Mouse (Mus musculus) cortical plate, adult 2 months (tissue): ENCODE results near the gene Tac2. TPM values are rescaled to one million over a fixed set of nuclear protein-coding genes. Genes with fewer than 3 reads are reported as not detected.
A peak's percentile ranks its signal among the peaks of the same experiment; 100 is the strongest.
"Not testable (repeated sequence)": the region's sequence is repeated elsewhere in the genome, so short reads cannot be mapped to it uniquely, and the experiment has no call there.

Source experiments
- H3K27ac ChIP-seq: fragments of 200-500 bp; 2 replicates; pipeline ENCODE4 v1.5.1; 2012; ENCODE audit warnings: low read length, control low read depth, inconsistent platforms; ENCODE audit not compliant: insufficient read depth
- H3K4me1 ChIP-seq: fragments of 200-500 bp; 2 replicates; pipeline ENCODE4 v1.6.1; 2011; ENCODE audit warnings: low read length; ENCODE audit not compliant: control insufficient read depth, insufficient read depth
- H3K4me3 ChIP-seq: fragments of 200-500 bp; 2 replicates; pipeline ENCODE4 v1.5.1; 2011; ENCODE audit warnings: mild to moderate bottlenecking, low read length, control low read depth; ENCODE audit not compliant: insufficient read depth
- CTCF ChIP-seq: fragments of 200-500 bp; IDR thresholded peaks from 2 replicates; pipeline ENCODE4 v1.5.1; 2011; ENCODE audit warnings: mild to moderate bottlenecking, control low read depth, low read length; ENCODE audit not compliant: insufficient read depth; ENCODE audit errors: extremely low read depth
- POLR2A ChIP-seq: fragments of 200-500 bp; IDR thresholded peaks from 2 replicates; pipeline ENCODE4 v1.6.1; 2011; ENCODE audit warnings: mild to moderate bottlenecking, low read length, control low read depth; ENCODE audit not compliant: insufficient read depth; ENCODE audit errors: extremely low read depth
- polyA plus RNA-seq: library from polyadenylated mRNA; depleted of rRNA; stranded (reverse); fragments of >200 nt; gene quantifications from 2 replicates; pipeline ENCODE4 v1.2.3, GENCODE M21; 2012; rRNA removed

Gene Tac2
- polyA plus RNA-seq, 1 experiment, result 31.9 TPM

- Histone ChIP-seq H3K4me1 (peaks cover 2% of the 10 kb centered on the region; the same call in 1 of the 2 replicates), H3K4me3 (no peak overlapping the region), H3K27ac (no peak overlapping the region)
- TF ChIP-seq CTCF (no peak), POLR2A (no peak)
Measured at GRCm38 (mm10) chr10:127754566-127755166, 30.4 kb downstream of the Tac2 start.

GRCm38 (mm10) chr10:127755246-127755645, 31.0 kb downstream of the Tac2 start:
- Histone ChIP-seq H3K4me3 (no peak overlapping the region), H3K4me1 (no peaks in the 10 kb centered on the region), H3K27ac (no peak overlapping the region)
- TF ChIP-seq POLR2A (no peak), CTCF (no peak)

- TF ChIP-seq CTCF (no peak), POLR2A (no peak)
- Histone ChIP-seq H3K27ac (no peak overlapping the region), H3K4me1 (no peaks in the 10 kb centered on the region), H3K4me3 (0 out of 2 replicates have a peak overlapping the region, but pooled peaks have one; percentile 17)
Measured at GRCm38 (mm10) chr10:127755770-127756468, 31.6 kb downstream of the Tac2 start.

GRCm38 (mm10) chr10:127759181-127760110, 35.2 kb downstream of the Tac2 start, which contains the start of the genes Rdh1 and Rdh16f1:
Gene Rdh1, plus strand, starts transcription at chr10:127759721.
Gene Rdh16f1, plus strand, starts transcription at chr10:127759787.
- Histone ChIP-seq H3K4me3 (no peak within 1 kb of the TSS), H3K4me1 (no peaks in the 10 kb centered on the region), H3K27ac (no peak within 1 kb of the TSS)
- TF ChIP-seq POLR2A (no peak), CTCF (no peak)

GRCm38 (mm10) chr10:127762926-127763325, 38.6 kb downstream of the Tac2 start:
- not testable (repeated sequence) for H3K4me3 ChIP-seq, H3K4me1 ChIP-seq, H3K27ac ChIP-seq

DNA sequence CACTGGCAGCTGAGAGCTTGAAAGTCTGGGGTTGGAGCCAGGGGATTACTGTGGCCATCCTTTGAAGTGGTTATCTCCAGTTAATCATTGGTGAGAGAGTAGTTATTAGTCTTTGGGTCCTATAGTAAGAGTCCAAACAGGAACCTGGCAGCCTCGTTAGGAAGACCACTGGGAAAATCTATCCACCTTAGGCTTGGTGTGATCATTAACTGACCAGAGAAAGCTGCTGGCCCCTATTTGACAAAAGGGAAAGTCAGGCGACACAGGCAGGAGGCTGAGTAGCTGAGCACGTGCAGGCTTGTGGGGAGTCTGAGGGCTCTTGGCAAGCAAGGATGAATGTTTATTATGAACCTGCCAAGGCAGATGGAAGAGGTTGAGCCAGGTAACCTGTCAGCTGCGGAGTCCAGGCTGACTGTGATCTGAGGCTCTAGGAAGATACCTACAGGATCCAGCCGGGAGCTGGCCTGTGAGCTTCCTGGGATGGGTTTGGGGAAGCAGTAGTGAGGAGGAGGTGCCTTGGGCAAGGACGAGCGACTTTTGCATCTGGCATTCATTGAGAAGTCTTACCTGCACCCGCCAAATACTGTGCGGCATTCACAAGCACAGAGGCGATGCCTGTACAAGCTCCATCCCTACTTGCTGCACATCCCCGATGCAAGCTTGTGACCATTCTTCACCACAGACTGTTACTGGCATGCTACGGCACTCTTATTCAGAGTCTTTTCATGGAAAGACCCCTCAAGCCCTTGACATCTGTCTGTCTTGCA, 39.8 kb downstream of the Tac2 start:
- TF ChIP-seq POLR2A, result no peak
- no peak for TF ChIP-seq CTCF
- H3K27ac ChIP-seq, result no peak overlapping the region
- no peaks in the 10 kb centered on the region for H3K4me1 ChIP-seq
- no peak overlapping the region for H3K4me3 ChIP-seq

GRCm38 (mm10) chr10:127766564-127766963, 42.3 kb downstream of the Tac2 start:
- H3K27ac ChIP-seq, result no peak overlapping the region
- H3K4me3 ChIP-seq, result no peak overlapping the region
- no peaks in the 10 kb centered on the region for H3K4me1 ChIP-seq
- TF ChIP-seq POLR2A (no peak), CTCF (no peak)

DNA sequence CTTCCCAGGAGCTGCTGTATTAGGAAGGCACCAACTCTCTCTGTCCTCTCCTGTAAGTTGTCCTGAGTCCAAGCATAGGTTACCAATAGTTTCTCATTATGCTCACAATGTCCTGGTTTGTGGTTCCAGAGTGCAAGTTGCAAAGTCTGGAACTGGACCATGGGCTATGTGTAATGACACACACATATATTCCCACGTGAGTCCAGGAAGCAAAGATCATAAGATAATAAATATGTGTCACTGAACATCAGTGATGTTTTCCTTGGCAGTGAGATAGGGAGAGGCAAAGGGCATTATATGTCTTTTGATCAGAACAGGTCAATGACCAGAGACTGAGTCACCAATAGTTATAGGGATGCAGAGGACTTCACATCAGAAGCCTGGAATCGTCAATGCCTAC, 51.7 kb downstream of the Tac2 start, which contains the start of gene Rdh9:
Gene Rdh9, plus strand, starts transcription at position 376 of the 400 bp plus-strand sequence.
- H3K27ac ChIP-seq, result no peak within 1 kb of the TSS

More for the DNA sequence above, 51.7 kb downstream of the Tac2 start, which contains the start of gene Rdh9:
- no peaks in the 10 kb centered on the region for H3K4me1 ChIP-seq
- no peak for TF ChIP-seq CTCF
- TF ChIP-seq POLR2A, result no peak
- H3K4me3 ChIP-seq, result no peak within 1 kb of the TSS

Other genes starting within 250 kb of the Tac2 start
- gene Stac3, start 222.8 kb upstream of the Tac2 start, polyA plus RNA-seq, result 9.5 and 10.6 TPM in 2 replicates
- 10.0 and 10.6 TPM in 2 replicates for gene Ndufa4l2, start 209.5 kb upstream of the Tac2 start, polyA plus RNA-seq
- 38.6 and 39.7 TPM in 2 replicates for gene Shmt2, start 202.0 kb upstream of the Tac2 start, polyA plus RNA-seq
- 3.0 and 3.8 TPM in 2 replicates for gene Nxph4, start 189.9 kb upstream of the Tac2 start, polyA plus RNA-seq
- gene Lrp1, start 103.3 kb upstream of the Tac2 start, polyA plus RNA-seq, result 294 and 309 TPM in 2 replicates
- 11.9 and 12.6 TPM in 2 replicates for gene Stat6, start 81.5 kb upstream of the Tac2 start, polyA plus RNA-seq
- gene Nemp1, start 57.6 kb upstream of the Tac2 start, polyA plus RNA-seq, result 3.8 TPM in 2 replicates
- 35.3 and 40.3 TPM in 2 replicates for gene Nab2, start 55.9 kb upstream of the Tac2 start, polyA plus RNA-seq
- 1.3 and 1.7 TPM in 2 replicates for gene Myo1a, start 19.3 kb upstream of the Tac2 start, polyA plus RNA-seq
- 5.0 and 5.4 TPM in 2 replicates for gene Zbtb39, start 15.1 kb downstream of the Tac2 start, polyA plus RNA-seq
- 1.3 and 1.4 TPM in 2 replicates for gene Gpr182, start 27.3 kb downstream of the Tac2 start, polyA plus RNA-seq
- gene Rdh1, start 35.2 kb downstream of the Tac2 start, polyA plus RNA-seq, result 0.15 and 0.25 TPM in 2 replicates
- gene Rdh16f1, start 35.3 kb downstream of the Tac2 start, polyA plus RNA-seq, result 1.2 TPM in 1 of 2 replicates, not detected in the other
- gene Rdh9, start 51.9 kb downstream of the Tac2 start, polyA plus RNA-seq, result 0.13 and 1.4 TPM in 2 replicates
- gene Rdh16, start 76.7 kb downstream of the Tac2 start, polyA plus RNA-seq, result 0.21 and 0.38 TPM in 2 replicates
- gene Rdh19, start 125.5 kb downstream of the Tac2 start, polyA plus RNA-seq, result not detected in 2 replicates
- gene Rdh16f2, start 142.0 kb downstream of the Tac2 start, polyA plus RNA-seq, result not detected in 2 replicates
- gene Rdh7, start 164.3 kb downstream of the Tac2 start, polyA plus RNA-seq, result not detected in 2 replicates
- gene Sdr9c7, start 174.0 kb downstream of the Tac2 start, polyA plus RNA-seq, result 0.09 and 0.15 TPM in 2 replicates